Mouse (Mus musculus) layer of hippocampus, postnatal 10 days (tissue): ENCODE measurements around the gene Lrguk. TPM values are rescaled to one million over a fixed set of nuclear protein-coding genes. Genes with fewer than 3 reads are reported as not detected.

Source experiments
- DNase-seq, 2 experiments: peaks; one replicate each; pipeline ENCODE4 v3.0.0; 2021; ENCODE audit warnings: low spot score in 2 of 2
- total RNA-seq, 2 experiments: library from RNA; stranded (reverse); gene quantifications; 2 replicates each; pipeline ENCODE4 v1.2.3; 2021

Lrguk gene
- total RNA-seq, 2 experiments from 2014 or later, result 2.2 to 3.2 TPM

- no peak for DNase-seq
Observed at GRCm38 (mm10) chr6:34059741-34060140, 30.5 kb downstream of the Lrguk start.

DNA sequence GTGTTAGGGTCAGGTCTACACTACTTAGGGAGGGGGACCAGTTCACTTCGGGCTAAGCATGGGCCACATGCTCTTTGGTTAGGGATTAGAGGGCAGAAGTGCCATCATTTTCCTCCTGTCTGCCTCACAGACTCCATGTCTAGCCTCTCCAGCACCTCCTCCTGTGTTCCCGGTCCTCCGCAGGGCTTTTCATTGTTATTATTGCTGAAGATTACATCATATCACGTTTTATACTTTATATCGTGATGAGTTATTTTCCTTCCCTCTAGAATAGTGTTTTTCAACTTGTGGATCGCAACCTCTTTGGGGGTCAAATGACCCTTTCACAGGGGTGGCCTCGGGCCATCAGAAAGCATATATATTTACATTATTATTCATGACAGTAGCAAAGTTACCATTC lies 37.5 kb downstream of the Lrguk start:
- no peak for DNase-seq

- no peak for DNase-seq
Observed at GRCm38 (mm10) chr6:34067271-34067670, 38.0 kb downstream of the Lrguk start.

DNA sequence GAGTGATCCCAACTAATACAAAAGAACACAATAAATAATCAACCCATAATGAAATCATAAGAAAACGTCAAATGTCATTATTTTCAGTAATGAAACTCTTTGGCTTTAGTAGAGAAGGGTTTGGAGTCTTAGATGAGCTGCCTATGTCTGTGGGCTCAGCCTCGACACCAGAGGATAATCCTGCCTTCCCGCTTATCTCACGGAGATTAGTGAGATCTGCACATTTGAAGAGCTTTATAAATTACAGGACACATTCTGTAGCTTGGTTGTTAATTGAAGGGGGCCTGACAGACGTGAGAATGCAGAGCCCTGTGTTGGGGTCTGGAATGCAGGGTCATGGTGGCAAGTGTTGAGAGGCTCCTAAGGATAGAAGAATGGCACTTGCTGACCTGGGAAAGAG lies 42.7 kb downstream of the Lrguk start:
- DNase-seq, result no peak

DNA sequence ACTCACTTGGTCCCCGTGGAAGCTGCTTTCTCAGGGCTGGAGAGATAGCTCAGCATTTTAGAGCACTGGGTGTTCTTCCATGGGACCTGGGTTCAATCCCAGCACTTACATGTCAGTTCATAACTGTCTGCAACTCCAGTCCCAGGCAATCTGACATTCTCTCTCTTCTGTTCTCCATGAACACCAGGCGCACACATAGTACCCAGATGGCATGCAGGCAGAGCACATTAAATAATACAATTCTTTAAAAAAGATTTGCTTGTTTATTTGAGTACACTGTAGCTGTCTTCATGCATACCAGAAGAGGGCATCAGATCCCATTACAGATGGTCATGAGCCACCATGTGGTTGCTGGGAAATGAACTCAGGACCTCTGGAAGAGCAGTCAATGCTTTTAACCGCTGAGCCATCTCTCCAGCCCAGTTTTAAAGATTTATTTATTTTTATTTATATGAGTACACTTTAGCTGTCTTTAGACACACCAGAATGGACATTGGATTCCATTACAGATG lies 44.7 kb downstream of the Lrguk start:
- peak in 1 of 2 experiments; percentile 15 for DNase-seq

- no peak for DNase-seq
Observed at GRCm38 (mm10) chr6:34075520-34075919, 46.3 kb downstream of the Lrguk start.

DNA sequence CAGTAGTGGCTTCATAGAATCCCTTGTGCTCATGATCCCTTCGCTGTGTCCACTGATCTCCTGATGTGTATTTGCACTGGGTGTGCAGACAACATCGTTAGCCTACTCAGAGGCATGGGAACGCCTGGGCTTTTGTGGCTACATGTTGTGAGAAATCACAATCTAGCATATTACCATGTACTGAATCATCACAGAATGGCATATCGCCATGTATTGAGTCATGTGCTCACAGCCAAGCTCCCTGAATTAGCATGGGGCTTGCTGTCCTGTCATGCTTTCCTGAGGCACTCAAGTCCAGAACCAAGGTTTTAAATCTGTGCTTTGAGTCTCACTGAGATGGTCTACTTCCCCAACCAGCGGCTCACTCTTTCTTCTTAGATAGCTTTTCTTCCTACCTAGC lies 54.2 kb downstream of the Lrguk start:
- DNase-seq, result no peak

DNA sequence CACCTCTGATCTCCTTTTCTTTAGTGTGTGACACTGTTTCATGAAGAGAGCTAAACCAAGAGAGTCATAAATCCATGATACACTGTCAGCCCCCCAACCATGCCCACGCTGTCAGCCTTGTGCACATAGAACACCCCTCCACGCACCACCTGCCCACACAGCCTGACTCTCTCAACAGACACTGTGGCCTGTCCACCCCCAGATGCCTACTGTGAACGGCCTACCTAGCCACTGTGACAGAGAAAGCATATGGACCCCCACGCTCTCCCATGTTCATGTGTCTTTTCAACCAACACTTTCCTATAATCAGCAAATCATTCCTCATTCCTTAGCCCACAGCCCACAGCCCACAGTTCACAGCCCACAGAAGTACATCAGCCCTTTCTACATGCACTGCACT lies 58.5 kb downstream of the Lrguk start:
- no peak for DNase-seq

- DNase-seq, result no peak
Observed at GRCm38 (mm10) chr6:34088986-34089385, 59.7 kb downstream of the Lrguk start.

DNA sequence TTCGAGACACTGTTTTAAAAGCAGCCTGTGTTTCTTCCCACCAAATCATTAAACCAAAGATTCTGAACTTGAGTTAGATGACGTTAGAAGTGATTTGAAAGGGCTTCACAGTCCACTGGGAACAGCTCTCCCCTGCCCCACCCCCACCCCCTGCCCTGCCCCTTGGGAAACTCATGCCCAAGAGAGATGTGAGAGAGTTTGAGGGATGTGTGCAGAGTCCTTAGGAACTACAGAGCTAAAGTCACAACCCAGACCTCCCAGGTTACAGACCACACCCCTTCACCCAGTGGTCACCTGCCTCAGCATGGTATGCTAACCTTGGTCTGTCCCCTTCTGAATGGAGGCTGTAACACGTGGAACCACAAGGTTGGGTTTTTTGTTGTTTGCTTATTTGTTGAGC lies 62.3 kb downstream of the Lrguk start:
- no peak for DNase-seq

- no peak for DNase-seq
Observed at GRCm38 (mm10) chr6:34096274-34096673, 67.0 kb downstream of the Lrguk start.

- DNase-seq, result no peak
Observed at GRCm38 (mm10) chr6:34096905-34097304, 67.7 kb downstream of the Lrguk start.

DNA sequence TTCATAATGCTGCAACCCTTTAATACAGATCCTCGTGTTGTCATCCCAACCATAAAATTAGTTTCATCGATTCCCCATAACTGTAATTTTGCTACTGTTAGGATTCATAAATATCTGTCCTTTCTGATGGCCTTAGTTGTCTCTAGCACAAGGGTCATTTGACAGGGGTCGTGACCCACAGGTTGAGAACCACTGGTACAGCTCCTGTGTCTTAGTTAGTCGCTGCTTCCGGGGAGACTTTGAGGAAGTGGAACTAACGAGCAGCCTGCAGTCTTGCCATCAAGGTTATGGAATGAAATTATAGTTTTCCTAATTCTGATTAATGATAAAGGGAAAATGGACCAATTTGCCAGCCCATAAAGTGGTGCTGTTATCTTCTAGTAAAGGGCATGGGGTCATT lies 70.5 kb downstream of the Lrguk start:
- DNase-seq, result no peak

- DNase-seq, result no peak
Observed at GRCm38 (mm10) chr6:34101531-34102396, 72.5 kb downstream of the Lrguk start.

DNA sequence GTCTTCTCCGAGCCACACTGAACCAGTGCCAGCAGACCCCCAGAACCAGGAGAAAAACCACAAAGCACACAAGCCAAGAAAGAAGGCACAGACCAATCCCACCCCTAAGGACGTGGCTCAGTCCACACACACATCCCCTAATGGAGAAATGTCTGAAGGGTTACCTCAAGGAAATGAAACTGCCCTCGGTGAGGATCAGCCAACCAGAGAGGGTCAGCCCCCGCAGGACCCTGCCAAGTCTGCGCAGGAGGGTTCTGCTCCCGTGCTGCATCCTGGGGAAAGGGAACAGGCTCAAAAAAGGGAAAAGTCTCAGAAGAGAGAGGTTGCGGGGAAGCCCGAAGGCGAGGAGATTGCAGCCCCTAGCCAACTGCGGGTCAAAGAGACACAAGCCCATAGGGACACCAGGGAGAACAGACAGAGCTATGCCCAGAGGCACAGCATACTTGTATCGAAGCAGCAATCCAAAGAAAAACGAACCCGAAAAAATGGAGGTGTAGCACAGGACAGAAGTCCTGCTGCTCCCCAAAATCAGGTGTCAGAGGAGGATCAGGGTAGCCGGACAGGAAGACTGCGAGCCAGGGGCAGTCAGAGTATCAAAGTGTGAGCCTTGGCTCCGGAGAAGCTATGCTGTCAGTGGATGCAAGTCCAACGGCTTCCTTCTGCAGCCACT lies 74.1 kb downstream of the Lrguk start:
- DNase-seq, result no peak

- no peak for DNase-seq
Observed at GRCm38 (mm10) chr6:34110571-34110970, 81.3 kb downstream of the Lrguk start.

- no peak for DNase-seq
Observed at GRCm38 (mm10) chr6:34111406-34111805, 82.2 kb downstream of the Lrguk start.

- DNase-seq, result no peak
Observed at GRCm38 (mm10) chr6:34116838-34117478, 87.7 kb downstream of the Lrguk start.

GRCm38 (mm10) chr6:34124401-34124800 lies 95.2 kb downstream of the Lrguk start:
- no peak for DNase-seq

- DNase-seq, result no peak
Observed at GRCm38 (mm10) chr6:34129261-34129660, 100.0 kb downstream of the Lrguk start.

DNA sequence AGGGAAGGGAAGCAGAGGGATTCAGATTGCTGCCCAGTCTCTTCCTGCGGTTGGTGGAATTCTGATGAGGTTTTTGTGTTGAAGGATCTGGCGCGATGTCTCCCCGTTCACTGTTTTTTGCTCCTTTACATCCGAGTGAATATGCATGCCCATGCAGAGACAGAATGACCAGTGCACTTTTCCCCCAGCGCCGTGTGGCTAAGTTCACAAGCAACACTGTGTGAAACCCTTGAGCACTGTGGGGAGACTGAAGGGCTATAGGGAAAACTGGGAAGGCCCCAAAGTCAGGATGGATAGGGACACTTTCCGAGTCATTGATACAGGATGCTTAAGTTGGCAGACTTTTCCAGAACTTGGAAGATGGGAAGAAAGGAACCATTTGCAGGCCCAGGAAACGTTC lies 103.1 kb downstream of the Lrguk start:
- DNase-seq, result no peak

- DNase-seq, result no peak
Observed at GRCm38 (mm10) chr6:34138366-34138765, 109.1 kb downstream of the Lrguk start.
